Mouse (Mus musculus): ENCODE results near the gene Rbm48.

Gene Rbm48

DNA sequence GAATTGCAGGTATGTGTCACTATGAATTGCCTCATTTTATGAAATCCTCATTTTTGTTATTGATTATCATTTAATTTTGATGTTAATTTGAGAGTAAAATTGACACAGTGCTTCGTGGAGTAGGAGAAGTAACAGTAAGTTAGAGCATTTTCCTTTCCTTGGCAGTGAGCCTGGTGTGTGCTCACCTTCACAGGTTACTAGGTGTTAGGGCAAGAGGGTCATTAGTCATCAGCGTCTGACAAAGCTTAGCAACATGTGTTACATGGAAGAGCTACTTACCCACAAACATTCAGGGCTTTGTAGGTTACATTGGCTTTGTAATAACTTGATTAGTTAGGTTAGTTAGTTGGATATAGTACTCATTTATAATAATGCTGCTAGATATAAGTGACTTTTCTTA, 42.2 kb downstream of the Rbm48 start:
- in situ Hi-C loops (cut with MboI, MseI), result loop anchor here (5.0 kb wide), 1 partner anchor 38 kb away; no protein-coding TSS in a partner anchor

DNA sequence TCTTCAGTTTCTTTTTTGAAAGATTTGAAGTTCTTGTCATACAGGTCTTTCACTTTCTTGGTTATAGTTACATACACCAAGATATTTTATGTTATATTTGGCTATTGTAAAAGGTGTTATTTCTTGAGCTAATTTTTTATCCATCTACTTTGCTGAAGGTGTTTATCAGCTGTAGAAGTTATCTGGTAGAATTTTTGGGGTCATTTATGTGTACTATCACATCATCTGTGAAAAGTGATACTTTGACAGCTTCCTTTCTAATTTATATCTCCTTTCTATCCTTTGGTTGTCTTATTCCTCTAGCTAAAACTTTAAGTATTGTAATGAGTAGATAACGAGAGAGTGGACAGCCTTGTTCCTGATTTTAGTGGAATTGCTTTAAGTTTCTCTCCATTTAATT, 44.9 kb downstream of the Rbm48 start:
- in situ Hi-C loops (cut with MboI, MseI), result loop anchor here (5.0 kb wide), 1 partner anchor 41 kb away; no protein-coding TSS in a partner anchor

GRCm38 (mm10) chr5:3546226-3546625, 50.2 kb downstream of the Rbm48 start:
- in situ Hi-C loops (cut with MboI, MseI), result no loop called here

DNA sequence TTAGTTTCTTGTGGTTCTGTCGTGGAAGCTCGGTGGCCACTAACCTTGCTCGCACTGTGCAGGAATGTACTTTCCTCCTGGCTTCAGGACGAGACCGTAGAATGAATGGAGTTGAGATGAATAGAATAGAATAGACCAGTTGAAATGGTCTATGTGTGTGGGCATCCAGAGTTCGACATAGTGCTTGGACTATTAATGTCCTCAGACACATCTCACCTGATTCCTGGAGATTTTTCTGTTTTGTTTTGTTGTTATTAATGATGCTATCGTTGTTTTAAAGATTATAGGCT, 52.0 kb downstream of the Rbm48 start:
- in situ Hi-C loops (cut with MboI, MseI), result no loop called here

DNA sequence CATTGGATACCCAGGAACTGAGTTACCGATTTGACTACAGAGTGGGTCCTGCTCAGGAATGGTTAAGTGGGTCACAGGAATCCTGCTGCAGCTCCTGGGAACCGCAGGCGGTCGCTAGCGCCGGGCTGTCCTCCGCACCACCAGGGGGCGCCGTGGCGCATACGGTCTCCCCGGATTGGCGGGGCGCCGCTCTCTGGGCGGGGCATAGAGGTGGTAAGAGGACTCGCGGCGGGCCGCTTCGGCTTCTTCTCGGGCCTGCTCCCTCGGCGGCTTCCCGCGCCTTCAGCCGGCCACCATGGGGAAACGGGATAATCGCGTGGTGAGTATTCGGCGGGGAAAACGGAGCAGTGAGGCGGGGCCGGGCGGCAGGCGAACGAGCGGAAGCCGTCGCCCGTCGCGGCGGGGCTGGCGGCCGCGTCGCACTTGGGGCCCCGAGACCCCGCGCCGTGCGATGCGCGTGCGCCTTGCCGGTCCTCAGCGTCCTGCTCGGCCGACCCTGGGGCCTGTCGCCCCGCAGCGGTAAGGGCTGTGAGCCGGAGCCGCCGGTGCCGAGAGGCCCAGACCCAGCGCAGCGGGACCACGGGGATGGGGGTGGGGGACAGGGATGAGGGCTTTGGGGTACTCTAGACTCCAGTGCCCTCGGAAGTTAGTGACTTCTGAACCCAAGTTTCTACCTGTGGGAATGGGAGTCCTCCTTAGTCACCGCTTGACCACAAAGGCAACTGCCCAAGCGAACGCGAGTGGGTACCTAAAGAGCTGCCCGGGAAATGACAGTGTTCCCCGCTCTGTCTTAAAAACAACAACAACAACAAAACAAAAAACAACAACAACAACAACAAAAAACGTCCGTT, 52.5 kb downstream of the Rbm48 start, which contains the start of gene Fam133b:
Gene Fam133b (plus strand): TSS at position 205 of the 851 bp plus-strand sequence.
- in situ Hi-C loops (cut with MboI, MseI), result no loop called here

GRCm38 (mm10) chr5:3541871-3542270, 54.5 kb downstream of the Rbm48 start:
- in situ Hi-C loops (cut with MboI, MseI), result no loop called here

- in situ Hi-C loops (cut with MboI, MseI), result no loop called here
Observed at GRCm38 (mm10) chr5:3538505-3539472, 57.6 kb downstream of the Rbm48 start.

DNA sequence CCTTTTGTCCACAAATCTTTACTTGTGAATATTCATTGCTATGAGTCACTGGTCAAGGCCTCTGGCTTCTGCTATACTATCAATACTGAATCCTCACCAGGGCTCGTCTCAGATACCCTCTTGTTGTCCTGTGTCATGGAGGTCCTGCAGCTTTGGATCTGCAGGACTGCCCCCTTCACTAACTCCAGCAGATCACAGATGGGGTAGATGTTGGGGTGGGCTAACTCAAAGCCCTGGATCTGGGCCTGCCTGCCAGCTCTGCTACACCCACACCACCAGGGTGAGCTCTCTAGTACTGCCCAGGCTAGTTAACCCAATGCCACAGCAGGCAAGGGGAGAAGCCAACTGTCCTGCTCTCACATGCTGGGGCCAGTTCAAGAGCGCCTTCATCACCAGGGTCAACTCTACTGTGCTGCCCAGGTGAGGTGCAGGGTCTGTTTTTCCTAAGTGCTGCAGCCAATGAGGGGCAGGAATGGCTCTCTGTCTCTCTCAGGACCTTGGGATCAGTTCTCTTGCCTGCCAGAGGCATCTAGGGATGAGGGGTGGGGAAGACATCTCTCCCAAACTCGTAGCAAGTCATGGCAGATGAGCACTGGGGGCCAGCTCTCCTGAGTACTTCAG, 59.7 kb downstream of the Rbm48 start:
- in situ Hi-C loops (cut with MboI, MseI), result no loop called here

Data from T-helper 1 cell (primary cell).